Mouse (Mus musculus) small intestine, adult 2 months (tissue): ENCODE measurements at regions not wholly inside any gene's neighbourhood (a gene's known extent, or its start where the extent isn't known, plus 50 kb on each side); places are given as distances from the start of the nearest gene placed in this dataset.

Experiments used
- CTCF ChIP-seq: fragments of 200-500 bp; IDR thresholded peaks from 2 replicates; pipeline ENCODE4 v1.5.1; 2012; ENCODE audit warnings: low read depth, mild to moderate bottlenecking, control low read depth, inconsistent platforms, low read length, moderate library complexity, mixed read lengths; ENCODE audit not compliant: insufficient replicate concordance, insufficient read length; ENCODE audit errors: extremely low read depth
- POLR2A ChIP-seq: fragments of 200-500 bp; IDR thresholded peaks from 2 replicates; pipeline ENCODE4 v1.6.1; 2012; ENCODE audit warnings: low read depth, mild to moderate bottlenecking, control low read depth, inconsistent platforms, low read length, moderate library complexity

GRCm38 (mm10) chr2:131797001-131797693 lies 62.4 kb downstream of the Erv3 start:
- TF ChIP-seq CTCF (no peak), POLR2A (no peak)
